Mouse (Mus musculus) c-Kit-positive CD71-negative TER-119-negative erythroid progenitor cells, embryonic 14.5 days (primary cell): Measurements from ENCODE around the gene Ubxn4.
"Not testable (repeated sequence)": the region's sequence is repeated elsewhere in the genome, so short reads cannot be mapped to it uniquely, and the experiment has no call there.

ENCODE experiments used
- DNase-seq: peaks from one replicate; pipeline ENCODE4 v3.0.0-alpha.2; 2013; ENCODE audit warnings: low read depth

Gene Ubxn4

DNA sequence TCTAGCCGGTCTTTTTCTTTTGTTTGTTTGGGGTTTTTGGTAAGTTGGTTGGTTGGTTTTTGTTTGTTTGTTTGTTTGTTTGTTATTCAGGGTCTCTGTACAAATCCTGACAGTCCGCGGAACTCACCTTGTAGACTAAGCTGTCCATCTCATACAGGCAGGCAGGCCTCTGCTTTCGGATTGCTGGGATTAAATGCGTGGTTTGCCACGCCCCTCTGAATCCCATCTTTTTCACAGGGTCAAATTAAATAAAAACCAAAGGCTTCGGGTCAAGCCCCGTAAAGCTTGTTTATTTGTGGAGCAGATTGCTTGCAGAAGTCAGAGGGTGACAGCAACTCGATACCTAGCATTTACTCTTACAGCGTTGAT lies at the start of gene Ubxn4:
Gene Ubxn4, plus strand, starts transcription at position 338 of the 369 bp plus-strand sequence.
- DNase-seq: no peak

DNA sequence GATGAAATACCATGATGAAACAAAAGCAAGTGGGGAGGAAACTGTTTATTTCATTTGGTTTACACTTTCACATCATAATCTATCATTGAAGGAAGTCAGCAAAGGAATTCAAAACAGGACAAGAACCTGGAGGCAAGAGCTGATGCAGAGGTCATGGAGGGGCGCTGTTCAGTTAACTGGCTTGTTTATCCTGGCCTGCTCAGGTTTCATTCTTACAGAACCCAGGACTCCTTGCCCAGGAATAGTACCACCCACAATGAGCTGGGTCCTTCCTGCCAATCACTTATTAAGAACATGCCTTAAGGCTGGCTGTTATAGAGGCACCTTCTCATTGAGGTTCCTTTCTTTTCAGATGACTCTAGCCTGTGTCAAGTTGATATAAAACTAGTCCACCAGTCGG lies 49.8 kb upstream of the Ubxn4 start:
- DNase-seq: no peak

DNA sequence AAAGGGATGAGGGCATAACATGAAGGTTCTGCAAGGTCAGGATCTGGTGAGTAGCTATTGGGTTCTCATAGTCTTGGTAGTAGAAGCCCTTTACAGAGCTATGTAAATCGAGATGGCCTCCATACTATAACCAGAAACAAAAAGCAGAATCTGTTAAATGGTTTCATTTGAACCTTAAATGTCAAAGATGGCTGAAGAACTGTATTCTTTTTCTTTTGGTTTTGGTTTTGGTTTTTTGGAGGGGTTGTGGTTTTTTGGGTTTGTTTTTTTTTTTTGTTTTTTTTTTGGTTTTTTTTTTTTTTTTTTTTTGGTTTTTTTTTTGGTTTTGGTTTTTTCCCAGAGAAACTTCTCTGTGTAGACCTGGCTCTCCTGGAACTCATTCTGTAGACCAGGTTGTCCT lies 46.4 kb upstream of the Ubxn4 start:
- no peak for DNase-seq

DNA sequence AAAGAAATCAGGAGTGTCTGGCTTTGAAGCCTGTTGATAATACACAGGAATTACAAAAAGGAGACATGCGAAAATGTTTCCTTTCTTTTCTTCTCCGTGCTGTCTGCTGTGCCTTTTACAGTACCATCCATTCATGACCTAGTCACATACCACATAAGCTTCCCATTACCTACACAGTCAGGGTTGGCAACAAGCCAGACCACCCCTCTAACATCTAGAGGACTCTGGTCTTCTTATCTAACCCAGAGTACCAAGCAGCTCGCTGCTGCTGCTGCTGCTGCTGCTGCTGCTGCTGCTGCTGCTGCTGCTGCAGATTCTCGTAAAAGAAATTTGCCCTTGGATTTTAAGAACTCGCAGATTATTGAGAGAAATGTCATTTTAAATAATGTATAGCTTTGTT lies 30.5 kb upstream of the Ubxn4 start:
- DNase-seq: no peak

DNA sequence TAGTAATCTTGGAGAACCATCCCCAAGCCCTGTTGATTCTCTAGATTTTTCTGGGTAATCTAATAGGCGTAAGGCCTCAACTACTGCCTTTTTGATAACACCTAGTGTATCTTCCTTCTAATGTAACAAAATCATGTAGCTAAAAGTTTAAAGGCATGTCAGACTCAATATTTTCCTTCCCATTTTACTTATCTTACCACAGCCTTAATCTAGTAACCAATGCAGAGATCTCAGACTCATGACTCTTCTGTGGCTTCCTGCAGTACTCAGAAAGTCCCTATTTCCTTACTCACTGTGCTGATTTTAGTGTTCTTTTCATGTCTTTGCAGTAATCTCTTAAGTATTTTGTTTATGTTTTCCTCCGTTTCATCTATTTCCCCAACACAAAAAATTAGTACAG lies 21.9 kb upstream of the Ubxn4 start:
- no peak for DNase-seq

DNA sequence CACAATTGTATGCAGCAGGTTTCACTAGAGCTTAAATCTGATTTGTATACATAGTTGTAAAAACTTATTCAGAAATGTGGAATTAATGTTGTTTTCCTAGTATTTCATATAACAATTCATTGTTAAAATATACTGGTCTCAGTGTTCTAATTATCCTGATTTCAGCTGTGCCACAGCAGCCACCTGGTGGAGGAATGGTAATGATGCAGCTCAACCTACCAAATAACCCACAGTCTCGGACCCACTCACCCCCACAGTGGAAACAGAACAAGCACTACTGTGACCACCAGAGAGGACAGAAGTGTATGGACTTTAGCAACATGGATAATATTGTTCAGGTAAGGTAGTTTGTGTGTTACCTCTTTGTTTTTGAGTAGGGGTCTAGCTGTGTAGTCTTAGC lies 20.5 kb upstream of the Ubxn4 start:
- DNase-seq: no peak

DNA sequence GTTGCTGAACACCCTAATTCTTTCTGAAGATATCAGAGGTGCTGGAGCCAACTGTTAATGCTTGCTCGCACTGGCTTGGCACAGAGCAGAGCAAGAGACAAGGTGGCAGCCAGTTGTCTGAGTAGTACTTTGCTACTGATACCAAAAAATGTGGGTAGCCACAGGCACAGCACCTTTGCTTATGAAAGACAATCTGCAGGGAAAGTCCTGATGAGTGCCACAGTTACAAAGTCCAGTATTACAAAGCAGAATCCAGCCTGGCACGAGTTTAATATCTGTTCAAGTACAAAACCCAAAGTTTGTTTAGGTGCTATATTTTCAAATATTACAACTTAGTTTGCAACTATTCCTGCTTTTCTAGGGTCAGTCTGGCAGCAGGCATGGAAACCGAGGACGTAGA lies 8.6 kb upstream of the Ubxn4 start:
- no peak for DNase-seq

DNA sequence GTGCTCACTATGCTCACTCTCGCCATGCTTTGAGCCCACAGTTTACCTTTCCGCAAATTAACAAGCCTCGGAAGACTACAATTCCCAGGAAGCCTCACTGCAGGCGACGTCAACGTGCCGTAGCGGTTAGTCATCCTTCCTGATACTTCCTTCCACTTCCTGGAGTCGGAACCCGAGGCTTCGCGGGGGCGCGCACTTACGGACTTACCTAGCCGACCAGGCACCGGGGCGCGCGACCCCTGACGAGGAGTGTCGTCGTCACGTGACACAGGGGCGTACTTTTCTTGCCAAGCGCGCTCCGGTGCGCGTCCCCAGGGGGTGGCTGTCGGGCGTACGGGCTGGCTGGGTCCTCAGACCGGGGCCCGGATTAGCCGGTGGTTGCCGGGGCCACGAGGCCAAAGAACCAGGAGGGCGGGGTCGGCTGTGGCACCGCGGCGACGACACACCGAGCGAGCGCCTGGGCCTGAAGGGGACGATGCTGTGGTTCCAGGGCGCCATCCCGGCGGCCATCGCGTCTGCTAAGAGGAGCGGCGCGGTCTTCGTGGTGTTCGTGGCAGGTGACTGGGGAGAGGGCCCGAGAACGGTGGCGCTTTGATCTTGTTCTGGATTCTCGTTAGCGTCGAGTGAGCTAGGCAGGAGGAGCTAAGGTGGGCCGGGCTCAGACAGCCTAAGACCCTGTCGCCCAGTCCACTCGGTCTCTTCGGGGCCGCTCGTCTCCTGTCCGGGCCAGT lies 397 bp downstream of the Ubxn4 start:
- DNase-seq: peak; percentile 98

DNA sequence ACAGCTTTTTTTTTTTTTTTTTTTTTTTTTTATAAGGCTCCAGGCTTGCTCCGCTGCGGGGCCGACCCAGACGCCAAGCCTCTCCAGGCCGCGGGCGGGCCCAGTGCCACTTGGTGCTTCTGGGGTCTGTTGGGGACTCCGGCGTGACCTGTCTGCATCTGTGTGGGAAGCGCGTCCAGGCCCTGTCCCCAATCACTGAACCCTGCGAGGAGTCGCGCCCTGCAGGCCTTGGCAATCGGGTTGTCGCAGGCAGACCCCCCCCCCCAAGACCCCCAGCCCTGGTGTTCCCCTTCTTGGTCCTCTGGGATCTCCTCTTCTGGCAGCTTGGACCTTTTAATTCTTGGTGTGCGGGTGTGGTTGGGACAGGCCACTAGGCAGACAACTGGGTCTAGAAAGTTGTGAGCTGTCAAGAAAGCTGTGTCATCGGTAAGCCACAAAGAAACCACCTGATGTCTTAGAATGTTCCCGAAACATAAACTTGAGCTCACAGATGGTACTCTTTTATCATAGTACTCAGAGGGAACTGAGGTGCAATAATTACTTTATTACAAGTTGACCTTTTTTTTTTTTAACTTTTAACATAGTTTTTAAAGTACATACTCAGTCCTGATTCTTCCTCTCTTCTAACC lies 1.1 kb downstream of the Ubxn4 start:
- peak; percentile 56 for DNase-seq

DNA sequence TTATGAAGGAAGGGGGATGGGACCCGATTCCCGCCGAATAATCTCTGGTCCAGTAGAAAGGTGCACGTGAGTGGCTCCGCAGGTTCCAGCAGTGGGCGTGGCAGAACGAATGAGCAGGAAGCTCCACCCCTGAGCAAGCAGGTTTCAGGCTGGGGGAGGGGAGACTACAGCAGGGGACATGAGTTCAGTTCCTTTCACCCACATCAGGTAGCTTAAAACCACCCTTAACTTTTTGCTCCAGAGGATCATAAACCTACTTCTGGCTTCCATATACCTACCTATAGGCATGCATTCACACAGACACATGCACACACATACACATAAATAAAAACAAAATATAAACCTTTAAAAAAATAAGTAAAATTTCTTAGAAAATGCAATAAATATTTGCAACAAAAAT lies 23.3 kb downstream of the Ubxn4 start:
- not testable (repeated sequence) for DNase-seq

DNA sequence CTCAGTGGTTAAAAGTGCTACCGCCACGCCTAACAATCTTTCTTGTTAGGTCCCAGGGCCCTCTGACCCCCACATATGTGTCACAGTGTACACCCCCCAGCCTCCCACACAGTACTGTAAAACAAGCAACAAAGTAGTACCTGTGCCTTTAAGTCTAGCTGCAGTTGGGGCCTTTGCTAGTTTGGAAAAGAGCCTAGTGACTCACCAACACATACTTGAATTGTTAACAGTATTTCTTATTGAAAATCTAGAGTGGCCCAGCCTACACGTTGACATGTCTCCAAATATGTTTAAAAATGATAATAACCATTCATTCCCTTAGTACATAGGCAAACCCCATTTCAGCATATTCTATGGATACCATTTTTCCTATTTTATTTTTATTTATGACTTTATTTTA lies 27.0 kb downstream of the Ubxn4 start:
- no peak for DNase-seq

DNA sequence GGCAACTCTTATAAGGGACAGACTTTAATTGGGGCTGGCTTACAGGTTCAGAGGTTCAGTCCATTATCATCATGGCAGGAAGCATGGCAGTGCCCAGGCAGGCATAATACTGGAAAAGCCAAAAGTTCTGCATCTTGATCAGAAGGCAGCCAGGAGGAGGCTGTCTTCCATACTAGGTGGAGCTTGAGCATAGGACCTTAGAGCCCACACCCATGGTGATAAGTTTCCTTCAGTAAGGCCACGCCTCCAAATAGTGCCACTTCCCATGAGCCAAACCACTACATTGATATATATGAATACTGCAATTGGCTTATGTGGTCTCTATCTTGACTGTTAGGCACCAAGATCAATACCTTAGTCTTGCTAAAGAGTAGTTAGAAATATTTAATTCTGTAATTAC lies 32.1 kb downstream of the Ubxn4 start:
- DNase-seq: no peak

DNA sequence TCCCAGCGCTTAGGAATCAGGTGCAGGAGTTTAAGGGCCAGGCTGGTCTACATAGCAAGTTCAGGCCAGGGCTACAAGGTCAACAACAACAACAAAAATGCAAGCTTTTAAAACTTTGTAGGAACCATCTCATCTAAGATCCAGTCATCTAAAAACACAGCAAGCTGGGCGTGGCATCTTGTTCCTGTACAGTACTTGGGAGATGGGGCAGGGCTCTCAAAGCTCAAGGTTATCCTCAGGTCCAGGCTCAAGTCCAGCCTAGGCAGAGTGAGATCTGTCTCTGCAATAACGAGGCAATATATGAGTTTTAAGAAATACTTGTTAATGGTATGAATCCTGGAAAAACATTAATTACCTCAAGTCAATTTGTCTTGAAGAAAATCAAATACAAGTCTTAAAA lies 34.8 kb downstream of the Ubxn4 start:
- DNase-seq: no peak

DNA sequence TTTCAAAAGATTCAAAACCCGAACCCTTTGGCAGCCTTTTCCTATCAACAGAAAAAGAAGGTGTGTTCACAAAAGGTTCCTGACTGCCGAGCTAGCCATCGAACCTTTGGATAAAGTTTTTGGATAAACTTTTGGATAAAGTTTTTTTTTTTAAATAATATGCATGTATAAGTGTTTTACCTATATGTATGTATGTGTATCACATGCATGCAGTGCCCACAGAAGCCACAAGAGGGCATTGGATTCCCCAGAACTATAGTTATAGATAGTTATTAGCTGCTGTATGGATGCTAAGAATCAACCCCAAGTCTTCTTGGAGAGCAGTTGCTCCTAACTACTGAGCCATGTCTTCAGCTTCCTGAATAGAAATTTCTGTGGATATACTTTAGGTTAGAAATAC lies 38.0 kb downstream of the Ubxn4 start:
- DNase-seq: peak; percentile 9

DNA sequence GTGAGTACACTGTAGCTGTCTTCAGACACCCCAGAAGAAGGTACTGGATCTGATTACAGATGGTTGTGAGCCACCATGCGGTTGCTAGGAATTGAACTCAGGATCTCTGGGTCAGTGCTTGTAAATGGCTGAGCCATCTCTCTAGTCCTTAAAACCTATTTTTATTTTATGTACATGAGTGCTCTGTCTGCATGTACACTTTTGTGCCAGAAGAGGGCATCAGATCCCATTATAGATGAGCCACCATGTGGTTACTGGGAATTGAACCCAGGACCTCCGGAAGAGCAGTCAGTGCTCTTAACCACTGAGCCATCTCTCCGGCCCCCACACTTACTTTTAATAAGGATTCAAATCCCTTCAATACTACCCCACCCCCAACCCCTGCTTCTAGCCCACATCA lies 39.2 kb downstream of the Ubxn4 start:
- no peak for DNase-seq

DNA sequence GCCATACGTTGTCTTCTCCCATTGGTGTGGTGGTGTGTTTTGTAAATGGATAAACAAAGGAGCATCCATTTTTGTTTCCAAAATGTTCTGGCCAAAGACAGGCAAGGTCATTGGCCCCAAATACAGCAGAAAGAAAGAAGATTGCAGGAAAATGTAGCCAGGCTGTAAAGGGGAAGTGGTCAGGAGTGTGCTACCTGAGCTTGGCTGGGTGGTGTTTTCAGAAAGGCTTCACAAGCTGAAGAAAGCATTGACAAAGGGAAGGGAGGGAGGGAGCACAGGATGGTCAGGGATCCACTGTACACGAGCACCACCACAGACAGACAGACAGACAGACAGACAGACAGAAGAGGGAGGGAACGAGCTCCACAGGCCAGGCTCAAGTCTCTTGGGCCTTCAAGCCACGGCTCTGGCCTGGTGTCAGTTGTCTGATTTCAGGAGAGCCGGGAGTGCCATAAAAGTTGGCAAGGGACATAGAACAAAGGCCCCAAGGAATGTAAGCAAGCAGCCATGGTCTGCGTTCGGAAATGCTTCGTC lies 40.5 kb downstream of the Ubxn4 start:
- DNase-seq: no peak

DNA sequence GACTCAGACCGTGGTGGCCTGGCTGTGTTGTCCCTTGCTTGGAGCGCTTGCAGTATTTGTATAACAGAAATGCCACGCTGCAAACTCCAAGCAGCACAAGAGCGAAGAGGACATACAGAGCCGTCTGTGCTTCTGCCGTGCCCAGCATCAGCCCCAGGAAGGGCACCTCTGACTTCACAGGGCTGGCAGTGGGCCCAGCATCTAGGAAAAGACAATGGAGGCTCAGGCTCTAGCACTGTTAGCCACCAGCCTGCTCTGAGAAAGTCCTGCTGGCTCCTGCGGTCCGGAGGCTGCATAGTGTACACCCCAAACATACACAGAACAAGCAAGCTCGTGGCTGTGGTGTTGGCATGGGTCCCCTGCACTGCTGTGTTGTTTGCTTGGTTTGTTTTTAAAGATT lies 41.4 kb downstream of the Ubxn4 start:
- no peak for DNase-seq

DNA sequence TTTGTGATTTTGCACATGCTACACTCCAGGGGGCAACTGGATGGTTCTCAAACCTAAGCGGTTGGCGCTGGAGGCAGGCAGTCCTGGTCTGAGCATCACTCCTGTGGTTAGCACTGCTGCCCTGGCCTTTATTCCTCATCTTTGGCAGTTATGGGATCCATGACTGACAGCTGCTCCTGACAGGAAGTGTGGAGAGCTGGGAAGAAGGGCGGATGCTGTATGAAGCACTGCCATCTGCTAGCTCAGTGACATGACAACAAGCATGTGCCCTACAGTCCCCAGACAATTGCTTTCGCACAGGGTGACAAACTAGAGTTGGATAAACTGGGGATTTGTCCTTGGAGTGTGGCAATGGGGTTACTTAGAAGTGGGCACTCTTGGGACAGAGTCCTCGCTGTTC lies 46.5 kb downstream of the Ubxn4 start:
- no peak for DNase-seq

DNA sequence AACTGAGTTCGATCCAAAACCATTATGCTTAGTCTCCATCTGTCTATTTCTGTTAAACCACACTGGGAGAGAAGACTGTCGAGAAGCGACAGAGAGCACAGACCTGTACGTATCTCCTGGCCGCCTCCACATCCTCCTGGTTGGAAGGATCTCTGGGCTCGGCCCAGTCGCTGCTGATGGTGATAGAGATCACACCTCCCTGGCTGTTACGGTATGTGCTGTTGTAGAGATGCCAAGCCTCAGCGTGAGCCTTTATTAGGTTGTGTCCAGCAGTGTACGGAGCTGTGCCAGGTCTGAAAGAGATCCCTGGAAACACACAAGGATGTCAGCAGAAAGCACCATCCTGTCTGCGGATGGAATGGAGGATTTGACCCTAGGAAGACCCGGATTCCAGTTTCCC lies 49.8 kb downstream of the Ubxn4 start:
- DNase-seq: no peak

DNA sequence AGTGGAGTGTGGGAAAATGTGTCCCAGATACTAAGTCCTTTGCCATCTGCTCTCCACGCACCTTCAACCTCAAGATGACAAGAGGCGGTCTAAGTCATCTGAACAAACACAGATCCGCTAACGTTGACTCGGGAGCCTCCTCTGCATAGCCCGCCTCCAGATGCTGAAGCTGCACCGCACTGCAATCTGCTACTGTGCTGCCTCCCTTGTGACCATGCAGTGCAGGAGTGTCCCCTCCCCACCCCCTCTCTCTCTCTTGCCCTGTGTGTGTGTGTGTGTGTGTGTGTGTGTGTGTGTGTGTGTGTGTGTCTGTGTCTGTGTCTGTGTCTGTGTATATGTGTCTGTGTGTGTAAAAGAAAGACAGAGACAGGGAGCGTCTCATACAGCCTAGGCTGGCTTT lies 51.5 kb downstream of the Ubxn4 start:
- DNase-seq: no peak

DNA sequence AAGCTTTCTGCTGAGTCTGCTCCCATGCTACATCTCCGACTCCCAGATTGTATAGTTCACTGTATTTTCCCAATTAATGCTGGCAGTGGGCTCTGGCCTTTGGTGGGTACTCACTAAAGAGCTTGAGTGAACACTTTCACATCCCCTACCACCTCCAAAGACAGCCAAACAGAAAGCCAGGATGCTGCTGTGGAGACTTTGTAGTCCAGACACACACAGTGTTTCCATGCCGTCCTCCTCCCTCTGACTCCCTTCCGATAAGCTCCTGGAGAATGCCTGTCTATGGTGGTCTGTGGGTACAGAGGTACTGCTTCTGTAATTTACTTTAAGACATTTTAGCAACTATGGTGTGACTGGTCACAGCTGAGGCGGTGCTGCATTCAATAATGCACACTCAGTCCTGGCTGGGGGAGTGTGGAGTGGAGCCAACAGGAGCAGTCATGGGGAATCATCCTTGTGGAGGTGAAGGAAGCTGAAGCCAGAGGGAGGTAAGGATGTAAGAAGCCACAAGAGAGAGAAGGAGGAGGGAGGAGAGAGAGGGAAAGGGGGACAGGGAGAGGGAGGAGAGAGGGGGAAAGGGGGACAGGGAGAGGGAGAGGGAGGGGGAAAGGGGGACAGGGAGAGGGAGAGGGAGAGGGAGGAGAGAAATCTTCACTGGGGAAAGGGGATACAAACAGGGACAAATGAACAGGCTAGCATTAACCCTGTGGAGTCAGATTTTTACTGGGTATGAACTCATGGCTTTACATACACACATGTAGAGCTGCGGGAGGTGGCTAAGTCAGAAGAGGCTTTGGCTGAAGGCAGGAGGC lies 52.2 kb downstream of the Ubxn4 start:
- DNase-seq: no peak

DNA sequence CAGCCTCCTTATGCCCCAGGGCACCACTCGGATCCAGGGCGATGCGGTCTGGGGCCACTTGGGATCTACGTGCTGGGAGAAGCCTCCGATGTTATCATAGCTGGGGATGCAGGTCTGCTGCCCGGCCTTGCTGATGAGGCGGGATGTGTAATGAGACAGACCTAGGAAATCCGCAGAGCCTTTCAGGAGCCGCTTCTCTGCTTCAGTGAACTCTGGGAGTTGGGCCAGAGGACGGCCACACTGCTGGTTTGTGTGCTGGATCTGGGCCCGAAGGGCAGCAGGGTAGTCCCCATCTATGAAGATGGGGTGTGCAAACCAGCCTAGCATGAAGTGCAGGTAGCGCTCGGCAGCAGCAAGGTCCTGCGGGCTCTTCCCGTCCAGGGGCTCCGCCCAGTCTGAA lies 60.1 kb downstream of the Ubxn4 start:
- no peak for DNase-seq

DNA sequence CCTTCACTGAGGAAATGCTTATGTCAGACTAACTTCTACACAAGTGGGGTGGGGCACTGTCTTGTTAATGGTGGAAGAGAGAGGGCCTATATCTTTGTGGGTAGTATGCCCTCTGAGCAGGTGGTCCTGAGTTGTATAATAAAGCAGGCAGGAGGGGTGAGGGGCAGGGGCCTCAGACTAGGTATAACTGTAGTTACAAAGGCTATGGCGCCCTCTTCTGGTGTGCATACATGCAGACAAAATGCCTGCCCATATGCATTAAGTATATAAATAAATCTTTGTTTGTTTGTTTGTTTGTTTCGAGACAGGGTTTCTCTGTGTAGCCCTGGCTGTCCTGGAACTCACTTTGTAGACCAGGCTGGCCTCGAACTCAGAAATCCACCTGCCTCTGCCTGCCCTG lies 65.3 kb downstream of the Ubxn4 start:
- DNase-seq: no peak
